Mouse (Mus musculus): ENCODE results near the gene Gh.

The Gh gene

DNA sequence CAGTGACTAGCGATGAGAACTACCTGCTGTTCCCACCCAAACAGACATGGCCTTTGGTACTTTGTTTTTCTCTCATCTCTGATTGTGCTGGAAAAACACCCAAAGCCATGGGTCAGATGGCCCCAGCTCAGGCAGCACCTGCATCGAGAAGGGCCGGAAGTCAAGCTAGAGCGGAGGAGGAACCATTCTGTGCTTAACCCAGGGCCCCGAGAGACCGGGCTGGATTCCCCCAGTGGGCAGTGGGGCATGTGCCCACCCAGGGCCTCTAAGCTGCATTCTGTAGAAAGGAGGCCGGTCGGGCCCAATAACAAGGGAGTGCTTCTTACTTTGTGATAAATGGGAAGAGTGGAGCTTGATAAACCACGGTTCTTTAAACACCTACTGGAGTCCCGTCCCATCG is 6.5 kb upstream of the Gh start:
- no peak for DNase-seq (ENCODE audit: low read depth, low spot score)

DNA sequence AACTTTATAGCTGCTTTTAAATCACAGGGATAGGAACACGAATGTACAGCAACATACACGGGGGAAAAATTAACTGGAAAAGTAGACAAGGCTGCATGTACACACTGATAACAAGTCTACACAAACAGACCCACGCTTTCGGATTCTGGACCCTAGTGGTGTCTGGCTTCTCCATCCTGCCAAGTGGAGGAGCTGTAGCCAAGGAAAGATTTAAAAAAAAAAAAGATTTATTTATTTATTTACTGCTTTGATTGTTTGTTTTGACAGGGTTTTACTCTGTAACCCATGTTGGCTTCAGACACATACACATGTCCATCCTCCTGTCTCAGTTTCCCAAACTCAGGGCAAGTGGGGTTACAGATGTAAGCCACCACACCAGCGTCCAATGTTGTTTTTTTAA is 5.8 kb upstream of the Gh start:
- no peak for DNase-seq (ENCODE audit: low read depth, low spot score)

DNA sequence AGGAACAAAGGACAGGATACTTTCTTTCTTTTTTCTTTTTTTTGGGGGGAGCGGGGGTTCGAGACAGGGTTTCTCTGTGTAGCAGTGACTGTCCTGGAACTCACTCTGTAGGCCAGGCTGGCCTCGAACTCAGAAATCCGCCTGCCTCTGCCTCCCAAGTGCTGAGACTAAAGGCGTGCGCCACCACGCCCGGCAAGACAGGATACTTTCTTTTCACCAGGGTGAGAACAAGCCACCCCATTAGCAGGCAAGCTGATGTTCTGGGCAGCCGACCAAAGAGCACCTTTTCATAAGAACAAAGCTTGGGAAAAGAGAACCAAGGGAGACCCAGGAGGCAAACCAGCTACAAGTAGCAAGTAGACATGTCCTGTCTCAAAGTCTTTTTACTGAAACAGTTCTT is 5.1 kb upstream of the Gh start:
- DNase-seq (ENCODE audit: low read depth, low spot score), result no peak

DNA sequence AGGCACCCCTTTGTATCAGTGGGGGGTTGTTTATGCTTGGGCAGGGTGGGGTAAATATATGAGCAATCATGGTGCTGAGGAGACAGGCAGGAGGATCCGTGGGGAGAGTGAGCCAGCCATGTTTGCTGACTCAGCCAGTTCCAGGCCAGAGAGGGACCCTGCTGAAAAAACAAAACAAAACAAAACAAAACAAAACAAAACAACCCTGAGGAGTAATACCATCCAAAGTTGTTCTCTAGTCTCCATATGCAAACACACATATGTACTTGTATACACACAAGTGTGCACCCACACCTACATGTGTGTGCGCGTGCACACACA is 4.4 kb upstream of the Gh start:
- DNase-seq (ENCODE audit: low read depth, low spot score), result no peak

DNA sequence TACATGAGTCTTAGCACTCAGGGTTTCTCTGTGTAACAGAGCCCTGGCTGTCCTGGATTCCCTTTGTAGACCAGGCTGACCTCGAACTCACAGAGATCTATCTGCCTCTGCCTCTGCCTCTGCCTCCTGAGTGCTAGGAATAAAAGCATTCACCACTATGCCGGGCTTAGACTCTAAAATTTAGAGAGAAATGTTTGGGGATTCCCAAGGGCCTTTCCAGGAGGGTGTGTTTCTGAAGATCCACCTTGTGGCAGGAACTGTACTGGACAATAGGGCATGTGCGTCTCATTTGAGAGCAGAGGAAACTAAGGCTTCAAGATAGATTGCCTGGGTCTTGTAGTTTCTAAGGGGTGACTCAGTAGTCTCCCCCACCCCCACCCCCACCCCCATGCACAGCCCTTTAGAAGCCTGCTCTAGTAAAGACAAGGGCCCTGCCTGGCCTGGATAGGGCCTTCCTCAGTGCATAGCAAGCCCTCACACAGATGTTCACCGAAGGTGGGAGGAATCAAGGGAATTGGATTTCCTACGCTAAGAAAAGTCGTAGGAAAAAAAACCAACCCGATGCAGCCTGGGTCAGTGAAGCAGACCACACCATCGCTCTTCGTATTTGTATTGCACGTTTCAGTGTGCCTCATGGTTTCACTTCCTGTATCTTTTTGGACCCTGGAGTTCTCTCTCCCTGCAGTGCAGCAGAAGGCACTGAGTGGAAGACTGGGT is 3.8 kb upstream of the Gh start:
- DNase-seq (ENCODE audit: low read depth, low spot score), result no peak

DNA sequence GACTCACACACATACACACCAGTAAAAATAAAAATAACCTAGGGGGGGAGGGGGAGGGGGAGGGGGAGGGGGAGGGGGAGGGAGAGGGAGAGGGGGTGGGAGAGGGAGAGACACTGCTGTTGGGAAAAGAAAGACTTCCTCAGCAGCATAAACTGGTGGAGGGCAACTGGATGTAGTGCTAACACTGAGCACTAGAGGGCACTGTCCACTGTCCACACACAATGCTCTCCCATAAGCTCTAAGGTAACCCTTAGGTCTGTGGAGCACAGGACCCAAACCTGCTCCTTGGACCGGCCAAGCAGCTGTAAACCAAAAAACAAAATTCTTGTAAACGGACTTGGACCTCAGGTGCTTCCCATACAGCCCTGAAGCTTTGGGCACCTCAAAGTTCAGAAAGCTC is 969 bp upstream of the Gh start:
- peak; percentile 18 for DNase-seq (ENCODE audit: low read depth, low spot score)

DNA sequence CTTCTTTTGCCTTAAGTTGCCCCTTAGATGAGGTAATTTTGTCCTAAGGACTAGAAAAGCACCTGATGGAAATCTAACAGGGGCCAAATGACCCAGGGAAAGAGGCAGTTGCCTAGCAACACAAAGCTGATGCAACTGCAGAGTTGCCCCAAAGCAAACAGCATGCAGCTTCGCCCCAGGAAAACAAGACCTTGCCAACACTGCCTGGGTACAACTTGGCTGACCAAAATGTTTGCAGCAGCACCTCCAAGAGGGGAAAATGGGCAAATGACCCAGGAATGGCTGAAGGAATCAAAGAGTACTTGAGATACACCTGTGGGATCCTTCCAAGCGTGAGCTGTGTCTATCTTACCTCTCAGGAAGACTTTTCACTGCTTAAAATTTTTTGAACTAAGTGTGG is 9.8 kb downstream of the Gh start:
- DNase-seq (ENCODE audit: low read depth, low spot score), result no peak

DNA sequence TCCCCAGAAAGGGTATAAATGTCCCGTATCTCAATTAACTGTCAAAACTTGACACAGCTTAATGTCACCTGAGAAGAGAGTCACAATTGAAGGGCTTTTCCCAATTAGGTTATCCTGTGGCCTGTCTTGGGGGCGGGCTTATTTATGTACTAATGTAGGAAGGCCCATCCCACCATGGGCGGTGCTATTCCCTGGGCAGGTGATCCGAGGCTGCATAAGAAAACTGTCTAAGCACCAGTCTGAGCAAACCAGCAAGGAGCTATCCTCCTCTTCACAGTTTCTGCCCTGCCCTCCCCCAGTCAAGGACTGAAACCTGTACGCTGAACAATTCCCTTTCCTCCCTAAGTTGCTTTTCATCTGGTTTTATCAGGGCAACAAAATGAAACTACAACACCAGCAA is 11.3 kb downstream of the Gh start:
- no peak for DNase-seq (ENCODE audit: low read depth, low spot score)

DNA sequence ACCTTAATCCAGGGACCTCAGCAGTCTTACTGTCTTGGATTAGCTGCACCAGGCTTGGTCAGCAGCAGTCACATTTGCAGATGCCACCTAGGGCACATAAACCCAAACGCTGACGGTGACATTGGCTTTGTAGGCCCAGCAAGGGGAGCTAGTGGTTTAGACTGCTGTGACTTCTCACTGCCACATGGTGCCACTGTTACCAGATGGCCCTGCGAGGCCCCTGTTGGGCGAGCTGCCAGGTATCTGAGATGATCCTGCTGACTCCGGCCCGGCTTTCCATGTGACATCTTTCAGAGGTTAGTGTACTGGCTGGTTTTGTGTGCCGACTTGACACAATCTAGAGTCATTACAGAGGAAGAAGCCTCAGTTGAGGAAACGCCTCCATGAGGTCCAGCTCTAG is 12.3 kb downstream of the Gh start:
- DNase-seq (ENCODE audit: low read depth, low spot score), result no peak

DNA sequence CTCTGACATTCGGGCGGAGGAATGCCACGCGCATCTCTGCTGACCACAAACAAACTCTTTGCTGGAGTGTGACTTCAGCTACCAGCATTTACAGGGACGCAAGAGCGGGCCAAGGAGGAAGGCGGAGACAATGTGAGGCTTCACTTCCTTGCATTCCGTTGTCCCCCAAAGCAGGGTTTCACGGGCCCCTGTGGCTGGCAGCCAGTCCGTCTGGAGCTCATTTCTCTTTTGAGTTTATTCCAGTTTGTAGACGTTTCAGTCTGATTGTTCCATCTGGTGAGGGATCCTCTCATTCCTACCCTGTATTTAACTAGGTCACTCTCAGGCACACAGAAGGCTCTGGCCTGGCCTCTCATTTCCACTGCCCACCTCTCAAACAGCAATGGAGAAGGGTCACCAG is 14.7 kb downstream of the Gh start:
- no peak for DNase-seq (ENCODE audit: low read depth, low spot score)

DNA sequence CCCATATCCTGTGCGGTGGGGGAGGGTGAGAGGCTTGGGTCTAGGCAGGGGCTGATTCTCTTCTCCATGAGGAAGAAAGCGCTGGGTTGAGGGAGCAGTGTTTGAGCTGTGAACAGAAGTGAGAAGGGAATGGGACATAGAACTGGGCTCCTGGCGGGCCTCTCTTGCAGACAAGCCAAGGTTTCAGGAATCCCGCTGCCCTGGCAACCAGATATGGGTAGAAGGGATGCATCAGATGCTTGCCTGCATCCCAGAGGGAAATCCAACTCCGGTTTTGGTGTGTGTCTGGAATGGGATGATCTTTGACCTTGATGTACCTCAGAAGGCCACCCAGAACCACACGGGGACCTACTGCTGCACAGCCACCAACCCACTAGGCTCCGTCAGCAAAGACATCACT is 15.5 kb downstream of the Gh start:
- DNase-seq (ENCODE audit: low read depth, low spot score), result no peak

DNA sequence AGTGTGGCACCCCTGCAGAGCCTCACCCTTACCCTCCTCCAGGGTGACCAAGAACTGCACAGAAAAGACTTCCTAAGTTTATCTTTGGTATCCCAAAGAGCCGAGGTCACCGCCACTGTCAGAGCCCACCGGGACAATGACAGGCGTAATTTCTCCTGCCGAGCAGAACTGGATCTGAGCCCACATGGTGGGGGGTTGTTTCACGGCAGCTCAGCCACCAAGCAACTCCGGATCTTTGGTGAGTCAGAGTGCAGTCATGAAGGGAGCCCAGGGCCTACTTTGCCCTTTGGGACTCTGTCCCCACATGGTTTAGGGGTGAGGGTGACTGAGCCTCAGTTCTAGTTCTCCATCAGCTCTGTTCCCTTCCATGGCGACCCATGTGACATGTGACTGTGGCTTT is 17.5 kb downstream of the Gh start:
- DNase-seq (ENCODE audit: low read depth, low spot score), result no peak

DNA sequence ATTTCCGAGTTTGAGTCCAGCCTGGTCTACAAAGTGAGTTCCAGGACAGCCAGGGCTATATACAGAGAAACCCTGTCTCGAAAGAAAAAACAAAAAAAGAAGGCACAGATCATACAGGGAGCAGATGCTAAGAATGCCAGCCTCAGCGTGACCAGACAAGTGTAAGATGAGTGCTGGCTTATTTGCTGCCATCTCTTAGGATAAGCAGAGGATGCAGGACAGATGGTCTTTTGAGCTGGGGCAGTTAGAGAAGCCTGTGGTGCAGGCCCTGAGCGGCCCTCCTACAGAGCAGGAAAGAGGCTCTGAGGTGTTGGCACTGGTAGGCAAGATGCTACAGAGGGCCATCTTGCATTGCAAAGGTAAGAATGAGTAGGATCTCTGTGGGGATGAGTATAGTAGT is 18.3 kb downstream of the Gh start:
- no peak for DNase-seq (ENCODE audit: low read depth, low spot score)

DNA sequence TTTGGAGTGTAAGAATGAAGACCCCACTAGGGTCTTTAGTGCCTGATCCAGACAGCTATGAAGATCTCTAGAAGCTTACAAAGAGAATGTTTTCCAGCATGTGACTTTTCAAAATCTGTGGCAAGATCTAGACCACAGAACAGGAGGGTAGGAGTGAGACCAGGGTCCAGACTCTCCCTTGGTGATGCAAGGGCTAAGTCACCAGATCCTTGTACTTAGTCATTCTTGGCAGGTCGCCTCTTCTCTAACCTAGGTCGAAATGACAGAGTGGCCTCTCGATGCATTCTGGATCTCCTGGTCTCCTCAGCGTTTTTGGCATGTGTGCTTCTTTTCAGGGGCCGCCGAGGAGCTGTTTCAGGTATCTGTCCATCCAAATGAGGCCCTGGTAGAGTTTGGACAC is 19.2 kb downstream of the Gh start:
- DNase-seq (ENCODE audit: low read depth, low spot score), result no peak

DNA sequence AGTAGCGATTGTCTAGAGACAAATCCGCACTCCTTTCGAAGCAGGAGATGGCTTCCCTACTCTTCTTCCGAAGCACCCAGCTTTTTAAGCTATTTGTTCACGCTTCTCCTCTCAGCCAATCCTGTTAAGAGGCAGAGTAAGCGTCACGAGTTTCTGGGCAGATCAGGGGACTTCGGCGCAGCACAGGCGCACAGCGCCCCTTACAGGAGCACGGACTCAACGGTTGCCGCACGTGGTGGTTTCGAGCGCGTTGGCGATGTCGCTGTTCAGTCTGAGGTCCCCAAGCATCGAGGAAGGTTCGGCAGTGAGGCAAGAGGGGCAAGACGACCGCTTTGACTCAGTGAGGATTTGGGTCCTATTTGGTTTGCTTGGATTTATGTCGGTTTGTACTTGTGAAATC is 25.2 kb downstream of the Gh start, which contains the start of gene Tcam1:
Gene Tcam1, plus strand, starts transcription at position 219 of the 400 bp plus-strand sequence.
- peak; percentile 93 for DNase-seq (ENCODE audit: low read depth, low spot score)

DNA sequence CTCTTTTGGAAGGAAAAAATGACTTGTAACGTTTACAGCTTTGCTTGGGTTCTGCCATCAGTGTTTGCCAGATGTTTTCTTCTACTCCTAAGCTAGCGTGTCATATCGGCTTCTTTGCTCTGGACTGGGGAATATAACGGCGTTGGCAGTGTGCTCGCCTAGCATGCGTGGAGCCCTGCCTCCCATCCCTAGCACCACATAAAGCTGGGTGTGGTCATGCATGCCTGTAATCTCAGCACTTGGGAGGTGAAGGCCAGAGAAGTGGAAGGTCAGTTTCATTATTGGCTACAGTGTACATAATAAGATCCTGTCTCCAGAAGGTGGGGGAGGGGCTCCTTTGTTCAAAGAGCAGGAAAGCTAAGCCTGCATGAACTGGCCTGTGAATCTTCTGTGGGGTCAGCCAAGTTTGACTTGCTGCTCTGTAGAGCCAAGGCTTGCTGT is 26.7 kb downstream of the Gh start:
- DNase-seq (ENCODE audit: low read depth, low spot score), result no peak

DNA sequence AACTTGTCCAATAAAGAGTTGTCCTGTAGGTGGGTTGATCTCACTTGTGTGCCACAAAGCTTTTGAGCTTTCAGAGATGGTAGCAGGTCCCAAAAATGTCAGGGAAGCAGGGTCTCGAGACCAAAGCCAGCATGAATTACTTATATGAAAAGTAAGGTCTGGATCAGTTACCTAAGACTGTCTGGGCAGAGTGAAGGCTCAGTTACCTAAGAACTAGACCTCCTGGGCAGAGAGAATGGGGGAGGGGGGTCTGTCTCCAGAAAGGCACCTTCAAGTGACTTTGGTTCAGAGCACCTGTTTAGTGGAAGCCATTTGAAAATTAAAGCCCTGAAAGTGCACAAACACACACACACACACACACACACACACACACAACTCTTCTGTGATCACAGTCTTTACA is 27.3 kb downstream of the Gh start:
- DNase-seq (ENCODE audit: low read depth, low spot score), result no peak

DNA sequence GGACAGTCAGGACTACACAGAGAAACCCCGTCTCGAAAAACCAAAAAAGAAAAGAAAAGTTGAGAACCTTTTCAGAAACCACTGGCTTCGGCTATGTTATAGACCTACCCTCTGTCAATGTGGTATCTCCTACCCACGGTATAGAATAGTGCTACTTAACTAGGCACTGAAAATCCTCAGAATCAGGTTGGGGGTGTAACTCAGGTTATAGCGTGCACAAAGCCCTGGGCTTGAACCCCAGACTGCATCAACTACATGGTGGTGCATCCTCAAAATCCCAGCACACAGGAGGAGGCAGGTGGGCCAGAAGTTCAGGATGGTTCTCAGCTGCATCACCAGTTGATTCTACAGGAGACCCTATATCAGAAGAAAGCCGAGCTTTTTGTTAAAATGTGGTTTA is 27.9 kb downstream of the Gh start:
- no peak for DNase-seq (ENCODE audit: low read depth, low spot score)

DNA sequence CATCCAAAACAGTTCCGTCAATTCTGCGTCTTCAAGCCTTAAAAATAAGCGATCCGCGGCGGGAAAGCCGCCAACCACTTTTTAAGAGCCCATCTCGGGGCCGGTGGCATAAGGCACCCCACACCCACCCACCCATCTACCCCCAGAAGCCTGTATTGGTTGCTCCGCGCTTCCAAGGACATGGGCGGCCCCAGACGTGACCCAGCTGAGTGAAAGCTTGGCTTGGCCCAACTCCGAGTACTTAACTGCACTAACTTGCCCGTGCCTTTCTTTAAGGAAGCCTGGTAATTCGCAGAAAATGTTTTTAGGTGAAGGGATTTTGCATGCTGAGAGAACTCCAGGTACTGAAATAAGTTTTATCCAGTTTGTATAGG is 28.4 kb downstream of the Gh start:
- no peak for DNase-seq (ENCODE audit: low read depth, low spot score)

DNA sequence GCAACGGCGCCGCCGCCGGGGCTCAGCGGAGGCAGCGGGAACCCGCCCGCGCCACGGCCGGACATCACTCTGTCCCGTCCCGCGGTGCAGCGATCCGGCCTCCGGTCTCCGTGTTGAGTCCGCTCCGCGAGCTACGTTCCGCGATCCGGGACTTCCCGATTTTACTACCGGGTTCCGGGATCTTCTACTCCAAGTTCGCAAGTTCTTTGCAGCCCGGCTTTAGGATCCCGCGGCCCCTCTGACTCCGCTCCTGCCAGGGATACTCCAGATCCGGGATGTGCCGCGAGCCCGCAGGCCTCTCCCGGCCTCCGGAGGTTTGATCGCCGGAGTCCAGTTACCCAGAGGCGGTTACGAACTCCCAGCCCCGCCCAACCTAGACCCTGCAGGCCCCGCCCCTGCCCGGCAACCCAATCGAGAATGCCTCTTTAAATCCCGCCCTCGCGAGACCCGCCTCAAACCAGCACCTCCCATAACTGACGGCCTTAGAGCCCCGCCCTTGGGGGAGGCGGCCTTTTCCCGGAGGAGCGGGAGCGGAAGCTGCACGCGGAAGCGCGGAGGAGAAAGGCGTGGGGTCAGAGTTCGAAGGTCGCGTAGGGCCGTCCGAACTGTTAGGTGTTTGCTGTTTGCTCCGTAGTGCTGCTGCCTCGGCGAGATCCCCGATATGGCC is 28.9 kb downstream of the Gh start, which contains the start of gene Smarcd2:
Gene Smarcd2, minus strand, starts transcription at position 329 of the 667 bp plus-strand sequence.
- peak; percentile 98 for DNase-seq (ENCODE audit: low read depth, low spot score)

DNA sequence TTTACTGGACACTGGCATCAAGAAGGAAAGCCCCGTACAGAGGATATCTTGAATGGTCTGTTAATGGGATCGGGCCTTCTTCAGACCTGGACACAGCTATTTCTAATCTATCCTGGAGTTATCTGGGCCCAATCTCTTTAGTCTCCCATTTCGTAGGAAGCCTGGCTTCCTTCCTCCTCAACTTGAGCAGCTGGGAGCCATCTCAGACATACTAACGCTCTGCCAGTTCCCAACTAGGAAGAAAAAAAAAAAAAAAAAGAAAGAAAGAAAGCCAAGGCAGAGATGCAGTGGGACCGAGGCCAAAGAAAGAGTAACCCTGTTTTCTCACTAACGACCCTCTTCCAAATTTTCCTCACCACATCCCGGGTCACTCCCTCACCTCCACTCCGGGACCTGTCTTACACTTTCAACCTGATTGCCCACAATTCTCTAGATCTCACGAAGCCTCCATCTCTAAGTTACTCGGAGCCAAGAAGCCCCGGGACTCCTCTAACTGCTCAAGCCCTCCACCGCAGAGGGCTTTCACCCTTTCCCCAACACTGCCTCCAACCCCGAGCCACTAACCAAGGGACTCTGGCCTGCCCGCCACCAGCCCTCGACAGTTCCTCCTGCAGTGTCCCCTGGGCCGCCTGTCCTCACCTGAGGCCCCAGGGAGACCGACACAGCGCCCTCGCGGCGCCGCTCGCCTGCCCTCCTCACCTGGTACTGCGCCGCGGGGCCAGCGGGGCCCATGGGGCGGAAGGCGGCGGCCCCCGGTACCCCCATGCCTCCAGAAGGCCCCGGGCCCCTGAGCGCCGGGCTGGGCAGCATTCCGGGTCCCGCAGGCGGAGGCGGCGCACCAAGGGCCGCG is 29.6 kb downstream of the Gh start:
- no peak for DNase-seq (ENCODE audit: low read depth, low spot score)

DNA sequence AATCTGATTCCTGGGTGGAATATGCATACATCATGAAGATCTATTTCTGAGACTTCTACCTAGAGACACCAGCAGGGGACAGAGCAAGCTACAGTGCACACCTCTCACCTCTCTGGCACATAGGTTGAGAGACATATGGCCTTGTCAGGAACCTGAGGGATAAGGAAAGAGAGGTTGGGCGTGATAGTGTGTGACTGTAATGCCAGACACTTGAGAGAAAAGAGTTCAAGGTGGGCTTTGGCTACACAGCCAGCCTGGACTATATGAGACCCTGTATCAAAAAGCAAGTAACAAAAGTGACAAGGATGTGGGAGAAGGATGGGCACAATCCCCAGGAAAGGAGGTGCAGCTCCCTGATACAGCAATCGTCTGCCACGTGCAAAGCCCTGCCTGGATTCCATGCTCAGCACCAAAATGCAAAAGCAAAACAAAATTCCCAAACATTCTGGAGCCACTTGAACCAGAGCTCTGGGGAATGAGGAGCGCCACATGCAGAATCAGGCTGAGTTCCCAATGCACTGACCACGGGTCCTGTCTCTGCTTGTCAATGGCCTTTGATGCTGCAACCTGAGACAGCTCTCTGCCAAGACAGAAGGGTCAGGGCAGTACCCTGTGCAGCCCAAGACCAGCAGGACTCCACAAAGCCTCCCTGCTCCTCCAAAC is 30.4 kb downstream of the Gh start:
- no peak for DNase-seq (ENCODE audit: low read depth, low spot score)

All from telencephalon, adult 2 months (tissue).